Mouse (Mus musculus): ENCODE results near the gene Mapk8. TPM values are rescaled to one million over a fixed set of nuclear protein-coding genes. Genes with fewer than 3 reads are reported as not detected.

Mapk8 gene
- 13.1 and 14.4 TPM in 2 replicates for polyA plus RNA-seq (2014; fragmentation: Nextera tagmentation; extraction: Ambion mirVana)

- 2% methylated on average over 6 of the region's 70 CpGs for WGBS
- Histone ChIP-seq H3K9ac (ENCODE audit: low read depth, low read length) (peak within 1 kb of the TSS; percentile 94), H3K27ac (replicated peaks; ENCODE audit: low read depth, low read length) (peak within 1 kb of the TSS; percentile 92), H3K4me2 (ENCODE audit: low read depth, low read length) (peak within 1 kb of the TSS; percentile 61), H3K27me3 (replicated peaks; ENCODE audit: control insufficient read depth, insufficient read depth, low read length) (0 out of 2 replicates have a peak, but pooled peaks cover 6% of the 10 kb centered on the region), H3K4me1 (ENCODE audit: control insufficient read depth, insufficient read depth, low read length) (peaks cover 9% of the 10 kb centered on the region), H3K36me3 (ENCODE audit: control insufficient read depth, insufficient read depth, low read length) (no peaks in the 10 kb centered on the region), H3K4me3 (ENCODE audit: low read depth, low read length) (peak within 1 kb of the TSS; percentile 93), H3K9me3 (ENCODE audit: control insufficient read depth, low read length) (no peaks in the 10 kb centered on the region)
- ATAC-seq (ENCODE audit: low read depth) (peak; percentile 97), DNase-seq (ENCODE audit: low spot score) (peak; percentile 96)
These were observed at the start of gene Mapk8 for GRCm38 (mm10) chr14:33447027-33447569. Gene Mapk8 (minus strand): TSS chr14:33447158.

GRCm38 (mm10) chr14:33495226-33495625 lies 48.3 kb upstream of the Mapk8 start:
- DNase-seq (ENCODE audit: low spot score) (no peak), ATAC-seq (ENCODE audit: low read depth) (0 out of 2 replicates have a peak, but pooled peaks have one; percentile 26)
- H3K36me3 ChIP-seq (ENCODE audit: control insufficient read depth, insufficient read depth, low read length): no peaks in the 10 kb centered on the region
- H3K4me3 ChIP-seq (ENCODE audit: low read depth, low read length): no peak overlapping the region
- no peaks in the 10 kb centered on the region for H3K27me3 ChIP-seq (replicated peaks; ENCODE audit: control insufficient read depth, insufficient read depth, low read length)
- H3K27ac ChIP-seq (replicated peaks; ENCODE audit: low read depth, low read length): no peak overlapping the region
- H3K4me2 ChIP-seq (ENCODE audit: low read depth, low read length): no peak overlapping the region
- no peaks in the 10 kb centered on the region for H3K9me3 ChIP-seq (ENCODE audit: control insufficient read depth, low read length)
- 65% methylated on average over 4 of the region's 4 CpGs for WGBS
- no peak overlapping the region for H3K9ac ChIP-seq (ENCODE audit: low read depth, low read length)
- H3K4me1 ChIP-seq (ENCODE audit: control insufficient read depth, insufficient read depth, low read length): no peaks in the 10 kb centered on the region

- Histone ChIP-seq H3K27me3 (replicated peaks; ENCODE audit: control insufficient read depth, insufficient read depth, low read length) (no peaks in the 10 kb centered on the region), H3K4me3 (ENCODE audit: low read depth, low read length) (no peak overlapping the region), H3K27ac (replicated peaks; ENCODE audit: low read depth, low read length) (no peak overlapping the region), H3K4me1 (ENCODE audit: control insufficient read depth, insufficient read depth, low read length) (peaks cover 4% of the 10 kb centered on the region; the same call in 1 of the 2 replicates), H3K36me3 (ENCODE audit: control insufficient read depth, insufficient read depth, low read length) (no peaks in the 10 kb centered on the region), H3K9ac (ENCODE audit: low read depth, low read length) (no peak overlapping the region), H3K4me2 (ENCODE audit: low read depth, low read length) (no peak overlapping the region), H3K9me3 (ENCODE audit: control insufficient read depth, low read length) (no peaks in the 10 kb centered on the region)
- DNase-seq (ENCODE audit: low spot score) (peak; percentile 54), ATAC-seq (ENCODE audit: low read depth) (no peak; the same call in 1 of the 2 replicates)
- 58% methylated on average over 15 of the region's 15 CpGs for WGBS
These were observed 41.0 kb upstream of the Mapk8 start for GRCm38 (mm10) chr14:33487805-33488550.

GRCm38 (mm10) chr14:33481991-33482390 lies 35.0 kb upstream of the Mapk8 start:
- Histone ChIP-seq H3K4me3 (ENCODE audit: low read depth, low read length) (no peak overlapping the region), H3K4me1 (ENCODE audit: control insufficient read depth, insufficient read depth, low read length) (no peaks in the 10 kb centered on the region), H3K27me3 (replicated peaks; ENCODE audit: control insufficient read depth, insufficient read depth, low read length) (no peaks in the 10 kb centered on the region), H3K27ac (replicated peaks; ENCODE audit: low read depth, low read length) (no peak overlapping the region), H3K9me3 (ENCODE audit: control insufficient read depth, low read length) (no peaks in the 10 kb centered on the region), H3K4me2 (ENCODE audit: low read depth, low read length) (no peak overlapping the region), H3K9ac (ENCODE audit: low read depth, low read length) (no peak overlapping the region), H3K36me3 (ENCODE audit: control insufficient read depth, insufficient read depth, low read length) (no peaks in the 10 kb centered on the region)
- 13% methylated on average over 3 of the region's 3 CpGs for WGBS
- no peak for DNase-seq (ENCODE audit: low spot score)
- ATAC-seq (ENCODE audit: low read depth): no peak

GRCm38 (mm10) chr14:33476094-33476760 lies 29.3 kb upstream of the Mapk8 start:
- H3K36me3 ChIP-seq (ENCODE audit: control insufficient read depth, insufficient read depth, low read length): no peaks in the 10 kb centered on the region
- ATAC-seq (ENCODE audit: low read depth) (no peak), DNase-seq (ENCODE audit: low spot score) (no peak)
- no peak overlapping the region for H3K9ac ChIP-seq (ENCODE audit: low read depth, low read length)
- 13% methylated on average over 3 of the region's 3 CpGs for WGBS
- H3K27ac ChIP-seq (replicated peaks; ENCODE audit: low read depth, low read length): no peak overlapping the region
- no peaks in the 10 kb centered on the region; the same call in 1 of the 2 replicates for H3K4me1 ChIP-seq (ENCODE audit: control insufficient read depth, insufficient read depth, low read length)
- H3K9me3 ChIP-seq (ENCODE audit: control insufficient read depth, low read length): no peaks in the 10 kb centered on the region
- no peak overlapping the region for H3K4me3 ChIP-seq (ENCODE audit: low read depth, low read length)
- H3K4me2 ChIP-seq (ENCODE audit: low read depth, low read length): no peak overlapping the region
- H3K27me3 ChIP-seq (replicated peaks; ENCODE audit: control insufficient read depth, insufficient read depth, low read length): no peaks in the 10 kb centered on the region

- no peaks in the 10 kb centered on the region for H3K36me3 ChIP-seq (ENCODE audit: control insufficient read depth, insufficient read depth, low read length)
- no peak overlapping the region for H3K9ac ChIP-seq (ENCODE audit: low read depth, low read length)
- no peak overlapping the region for H3K4me3 ChIP-seq (ENCODE audit: low read depth, low read length)
- ATAC-seq (ENCODE audit: low read depth): no peak
- no peaks in the 10 kb centered on the region for H3K27me3 ChIP-seq (replicated peaks; ENCODE audit: control insufficient read depth, insufficient read depth, low read length)
- DNase-seq (ENCODE audit: low spot score): no peak
- no peaks in the 10 kb centered on the region; the same call in 1 of the 2 replicates for H3K4me1 ChIP-seq (ENCODE audit: control insufficient read depth, insufficient read depth, low read length)
- WGBS: 64% methylated on average over 2 of the region's 2 CpGs
- no peak overlapping the region for H3K4me2 ChIP-seq (ENCODE audit: low read depth, low read length)
- H3K9me3 ChIP-seq (ENCODE audit: control insufficient read depth, low read length): no peaks in the 10 kb centered on the region
- H3K27ac ChIP-seq (replicated peaks; ENCODE audit: low read depth, low read length): no peak overlapping the region
These were observed 27.5 kb upstream of the Mapk8 start for GRCm38 (mm10) chr14:33474461-33474860.

GRCm38 (mm10) chr14:33471331-33471730 lies 24.4 kb upstream of the Mapk8 start, which contains the start of gene Frmpd2:
Gene Frmpd2 (plus strand): TSS chr14:33471696.
- ATAC-seq (ENCODE audit: low read depth) (peak; percentile 56), DNase-seq (ENCODE audit: low spot score) (no peak)
- no peak within 1 kb of the TSS for H3K9ac ChIP-seq (ENCODE audit: low read depth, low read length)
- H3K36me3 ChIP-seq (ENCODE audit: control insufficient read depth, insufficient read depth, low read length): no peaks in the 10 kb centered on the region
- no peak within 1 kb of the TSS for H3K27ac ChIP-seq (replicated peaks; ENCODE audit: low read depth, low read length)
- no peaks in the 10 kb centered on the region for H3K9me3 ChIP-seq (ENCODE audit: control insufficient read depth, low read length)
- WGBS: 54% methylated on average over 3 of the region's 3 CpGs
- H3K27me3 ChIP-seq (replicated peaks; ENCODE audit: control insufficient read depth, insufficient read depth, low read length): no peaks in the 10 kb centered on the region
- H3K4me2 ChIP-seq (ENCODE audit: low read depth, low read length): no peak within 1 kb of the TSS
- H3K4me1 ChIP-seq (ENCODE audit: control insufficient read depth, insufficient read depth, low read length): peaks cover 8% of the 10 kb centered on the region
- no peak within 1 kb of the TSS for H3K4me3 ChIP-seq (ENCODE audit: low read depth, low read length)

- no peak overlapping the region for H3K4me2 ChIP-seq (ENCODE audit: low read depth, low read length)
- H3K9me3 ChIP-seq (ENCODE audit: control insufficient read depth, low read length): no peaks in the 10 kb centered on the region
- 0 out of 2 replicates have a peak, but pooled peaks have one; percentile 70 for ATAC-seq (ENCODE audit: low read depth)
- no peak overlapping the region for H3K4me3 ChIP-seq (ENCODE audit: low read depth, low read length)
- no peak overlapping the region for H3K9ac ChIP-seq (ENCODE audit: low read depth, low read length)
- H3K4me1 ChIP-seq (ENCODE audit: control insufficient read depth, insufficient read depth, low read length): peaks cover 8% of the 10 kb centered on the region; the same call in 1 of the 2 replicates
- no peaks in the 10 kb centered on the region for H3K27me3 ChIP-seq (replicated peaks; ENCODE audit: control insufficient read depth, insufficient read depth, low read length)
- H3K27ac ChIP-seq (replicated peaks; ENCODE audit: low read depth, low read length): no peak overlapping the region
- peak; percentile 56 for DNase-seq (ENCODE audit: low spot score)
- 29% methylated on average over 6 of the region's 6 CpGs for WGBS
- no peaks in the 10 kb centered on the region for H3K36me3 ChIP-seq (ENCODE audit: control insufficient read depth, insufficient read depth, low read length)
These were observed 20.8 kb upstream of the Mapk8 start for GRCm38 (mm10) chr14:33467766-33468165.
